Mouse (Mus musculus) heart, embryonic 15.5 days (tissue): ENCODE measurements around the gene Fbxw2. TPM values are rescaled to one million over a fixed set of nuclear protein-coding genes. Genes with fewer than 3 reads are reported as not detected.
A peak's percentile ranks its signal among the peaks of the same experiment; 100 is the strongest.

Experiments used
- ATAC-seq: fragments of 200-750 bp; cut with Nextera tagmentation; replicated peaks from 2 replicates; pipeline ENCODE4 v1.8.0; 2017; ENCODE audit warnings: low read depth, moderate TSS enrichment; ENCODE audit not compliant: insufficient number of reproducible peaks, insufficient read depth, low FRiP score
- H3K27ac ChIP-seq: fragments of 300-500 bp; sonication (generic); 2 replicates; pipeline ENCODE4 v1.5.1; 2015; ENCODE audit warnings: mild to moderate bottlenecking, inconsistent platforms
- H3K27me3 ChIP-seq: fragments of 300-500 bp; sonication (generic); 2 replicates; pipeline ENCODE4 v1.6.1; 2015; ENCODE audit warnings: inconsistent platforms
- H3K36me3 ChIP-seq: fragments of 300-500 bp; sonication (generic); 2 replicates; pipeline ENCODE4 v1.6.1; 2015; ENCODE audit warnings: mild to moderate bottlenecking, inconsistent platforms
- H3K4me1 ChIP-seq: fragments of 300-500 bp; sonication (generic); replicated peaks from 2 replicates; pipeline ENCODE4 v1.6.1; 2015; ENCODE audit warnings: inconsistent platforms
- H3K4me2 ChIP-seq: fragments of 300-500 bp; sonication (generic); 2 replicates; pipeline ENCODE4 v1.6.1; 2015; ENCODE audit warnings: inconsistent platforms, mild to moderate bottlenecking, moderate library complexity
- H3K4me3 ChIP-seq: fragments of 300-500 bp; sonication (generic); 2 replicates; pipeline ENCODE4 v1.5.1; 2015; ENCODE audit warnings: mild to moderate bottlenecking, inconsistent platforms
- H3K9ac ChIP-seq: fragments of 300-500 bp; sonication (generic); 2 replicates; pipeline ENCODE4 v1.6.1; 2015; ENCODE audit warnings: mild to moderate bottlenecking, inconsistent platforms
- H3K9me3 ChIP-seq: fragments of 300-500 bp; sonication (generic); replicated peaks from 2 replicates; pipeline ENCODE4 v1.6.1; 2016; ENCODE audit warnings: inconsistent platforms
- WGBS: fragments of 180-500 bp; shearing (Covaris S2); methylation state at CpG from one replicate; pipeline ENCODE4 v1.1.7; 2015; ENCODE audit warnings: mixed read lengths; 5-methylcytosine and 5-hydroxymethylcytosine counted together
- polyA plus RNA-seq: library from polyadenylated mRNA; unstranded; fragments of >200 nt; fragmentation: Nextera tagmentation; extraction: Ambion mirVana; gene quantifications from 2 replicates; pipeline ENCODE4 v1.2.1, GENCODE M21; 2015

The Fbxw2 gene
- polyA plus RNA-seq = 57.5 and 65.2 TPM in 2 replicates

GRCm38 (mm10) chr2:34825827-34826459, at the start of gene Fbxw2:
Gene Fbxw2 (minus strand): TSS chr2:34826311.
- Histone ChIP-seq H3K9ac (peak within 1 kb of the TSS; percentile 98), H3K27me3 (0 out of 2 replicates have a peak, but pooled peaks cover 4% of the 10 kb centered on the region), H3K4me1 (peaks cover 21% of the 10 kb centered on the region), H3K36me3 (peaks cover 6% of the 10 kb centered on the region; the same call in 1 of the 2 replicates), H3K27ac (peak within 1 kb of the TSS; percentile 88), H3K4me2 (peak within 1 kb of the TSS; percentile 72), H3K4me3 (peak within 1 kb of the TSS; percentile 98), H3K9me3 (no peaks in the 10 kb centered on the region)
- under 1% methylated on average over 57 of the region's 57 CpGs for WGBS
- peak; percentile 90 for ATAC-seq

- Histone ChIP-seq H3K4me1 (peaks cover 10% of the 10 kb centered on the region), H3K4me3 (peak within 1 kb of the TSS; percentile 38), H3K9me3 (no peaks in the 10 kb centered on the region), H3K9ac (0 out of 2 replicates have a peak within 1 kb of the TSS, but pooled peaks have one; percentile 29), H3K36me3 (no peaks in the 10 kb centered on the region), H3K4me2 (peak within 1 kb of the TSS; percentile 62), H3K27me3 (peaks cover 33% of the 10 kb centered on the region), H3K27ac (no peak within 1 kb of the TSS)
- no peak for ATAC-seq
- WGBS = 11% methylated on average over 8 of the region's 8 CpGs
Measured at GRCm38 (mm10) chr2:34874816-34875345, 48.8 kb upstream of the Fbxw2 start, which contains the start of gene Psmd5. Gene Psmd5 (minus strand): TSS chr2:34874968.

GRCm38 (mm10) chr2:34874271-34874670, 48.2 kb upstream of the Fbxw2 start, which contains the start of gene Cutal:
Gene Cutal (plus strand): TSS chr2:34874396.
- H3K36me3 ChIP-seq = no peaks in the 10 kb centered on the region
- peak within 1 kb of the TSS; percentile 38 for H3K4me3 ChIP-seq
- H3K9me3 ChIP-seq = no peaks in the 10 kb centered on the region
- 0 out of 2 replicates have a peak within 1 kb of the TSS, but pooled peaks have one; percentile 29 for H3K9ac ChIP-seq
- H3K27ac ChIP-seq = no peak within 1 kb of the TSS
- H3K27me3 ChIP-seq = peaks cover 32% of the 10 kb centered on the region
- peaks cover 16% of the 10 kb centered on the region for H3K4me1 ChIP-seq
- ATAC-seq = no peak
- peak within 1 kb of the TSS; percentile 62 for H3K4me2 ChIP-seq
- WGBS = 4% methylated on average over 14 of the region's 14 CpGs

- peaks cover 2% of the 10 kb centered on the region for H3K36me3 ChIP-seq
- H3K9ac ChIP-seq = peak overlapping the region; percentile 93
- H3K4me2 ChIP-seq = peak overlapping the region; percentile 73
- WGBS = under 1% methylated on average over 67 of the region's 67 CpGs
- peaks cover 17% of the 10 kb centered on the region; the same call in 1 of the 2 replicates for H3K27me3 ChIP-seq
- H3K4me1 ChIP-seq = peaks cover 18% of the 10 kb centered on the region
- H3K9me3 ChIP-seq = no peaks in the 10 kb centered on the region
- H3K4me3 ChIP-seq = peak overlapping the region; percentile 76
- H3K27ac ChIP-seq = peak overlapping the region; percentile 96
- ATAC-seq = peak; percentile 98
Measured at GRCm38 (mm10) chr2:34870520-34871474, 44.7 kb upstream of the Fbxw2 start.

GRCm38 (mm10) chr2:34869680-34870079, 43.6 kb upstream of the Fbxw2 start:
- Histone ChIP-seq H3K27me3 (peaks cover 11% of the 10 kb centered on the region; the same call in 1 of the 2 replicates), H3K36me3 (peaks cover 13% of the 10 kb centered on the region), H3K27ac (no peak overlapping the region), H3K4me2 (peak overlapping the region; percentile 73), H3K4me3 (peak overlapping the region; percentile 40), H3K9ac (0 out of 2 replicates have a peak overlapping the region, but pooled peaks have one; percentile 19), H3K4me1 (peaks cover 18% of the 10 kb centered on the region), H3K9me3 (no peaks in the 10 kb centered on the region)
- 31% methylated on average over 5 of the region's 5 CpGs for WGBS
- no peak for ATAC-seq

GRCm38 (mm10) chr2:34857728-34858127, 31.6 kb upstream of the Fbxw2 start:
- H3K9ac ChIP-seq = no peak overlapping the region
- no peaks in the 10 kb centered on the region for H3K27me3 ChIP-seq
- H3K27ac ChIP-seq = no peak overlapping the region
- no peak for ATAC-seq
- H3K4me2 ChIP-seq = no peak overlapping the region
- peaks cover 75% of the 10 kb centered on the region for H3K36me3 ChIP-seq
- no peaks in the 10 kb centered on the region for H3K4me1 ChIP-seq
- H3K9me3 ChIP-seq = no peaks in the 10 kb centered on the region
- H3K4me3 ChIP-seq = no peak overlapping the region
- WGBS = 76% methylated on average over 8 of the region's 8 CpGs

GRCm38 (mm10) chr2:34855265-34855664, 29.2 kb upstream of the Fbxw2 start:
- no peak overlapping the region for H3K4me2 ChIP-seq
- H3K36me3 ChIP-seq = peaks cover 79% of the 10 kb centered on the region
- no peak for ATAC-seq

GRCm38 (mm10) chr2:34847702-34848101, 21.6 kb upstream of the Fbxw2 start:
- no peak overlapping the region for H3K4me2 ChIP-seq
- H3K4me3 ChIP-seq = no peak overlapping the region
- H3K4me1 ChIP-seq = no peaks in the 10 kb centered on the region
- H3K36me3 ChIP-seq = peaks cover 12% of the 10 kb centered on the region
- no peak overlapping the region for H3K9ac ChIP-seq
- no peaks in the 10 kb centered on the region for H3K27me3 ChIP-seq
- no peak overlapping the region for H3K27ac ChIP-seq
- no peaks in the 10 kb centered on the region for H3K9me3 ChIP-seq
- ATAC-seq = no peak
- 91% methylated on average over 1 of the region's 1 CpGs for WGBS

More at GRCm38 (mm10) chr2:34855265-34855664, 29.2 kb upstream of the Fbxw2 start:
- no peaks in the 10 kb centered on the region for H3K9me3 ChIP-seq
- no peaks in the 10 kb centered on the region for H3K27me3 ChIP-seq
- no peak overlapping the region for H3K4me3 ChIP-seq
- no peak overlapping the region for H3K27ac ChIP-seq
- no peaks in the 10 kb centered on the region for H3K4me1 ChIP-seq
- 94% methylated on average over 4 of the region's 4 CpGs for WGBS
- H3K9ac ChIP-seq = no peak overlapping the region

- Histone ChIP-seq H3K4me2 (no peak overlapping the region), H3K9me3 (no peaks in the 10 kb centered on the region), H3K9ac (no peak overlapping the region), H3K27me3 (no peaks in the 10 kb centered on the region), H3K36me3 (no peaks in the 10 kb centered on the region), H3K4me3 (no peak overlapping the region), H3K4me1 (no peaks in the 10 kb centered on the region), H3K27ac (no peak overlapping the region)
- no peak for ATAC-seq
- WGBS = 70% methylated on average over 11 of the region's 11 CpGs
Measured at GRCm38 (mm10) chr2:34843211-34843939, 17.3 kb upstream of the Fbxw2 start.

- no peak overlapping the region for H3K27ac ChIP-seq
- WGBS = 93% methylated on average over 8 of the region's 8 CpGs
Measured at GRCm38 (mm10) chr2:34841706-34842105, 15.6 kb upstream of the Fbxw2 start.

More at GRCm38 (mm10) chr2:34841706-34842105, 15.6 kb upstream of the Fbxw2 start:
- H3K9ac ChIP-seq = no peak overlapping the region
- H3K4me3 ChIP-seq = no peak overlapping the region
- ATAC-seq = no peak
- H3K4me2 ChIP-seq = no peak overlapping the region
- H3K4me1 ChIP-seq = no peaks in the 10 kb centered on the region
- H3K36me3 ChIP-seq = no peaks in the 10 kb centered on the region
- no peaks in the 10 kb centered on the region for H3K27me3 ChIP-seq
- no peaks in the 10 kb centered on the region for H3K9me3 ChIP-seq
